Mouse (Mus musculus) stomach, postnatal 0 days (tissue): ENCODE data around the gene Slc44a1.

ENCODE experiments used
- CTCF ChIP-seq: IDR thresholded peaks from 2 replicates; pipeline ENCODE4 v1.5.1; 2016; ENCODE audit warnings: antibody characterized with exemption, low read depth, mild to moderate bottlenecking, moderate library complexity
- EP300 ChIP-seq: optimal IDR thresholded peaks from 2 replicates; pipeline ENCODE3; 2016; ENCODE audit warnings: antibody characterized with exemption

- TF ChIP-seq EP300: no peak
- no peak for TF ChIP-seq CTCF
Measured at GRCm38 (mm10) chr4:53525503-53525902, 85.3 kb downstream of the Slc44a1 start.
